Mouse (Mus musculus) megakaryocyte progenitor cell, adult 5-6 weeks (primary cell): ENCODE results near the gene Wdr63. TPM values are rescaled to one million over a fixed set of nuclear protein-coding genes. Genes with fewer than 3 reads are reported as not detected.

Source experiments
- ATAC-seq: replicated peaks from 2 replicates; pipeline ENCODE4 v1.8.0; 2016; ENCODE audit warnings: mild to moderate bottlenecking, moderate TSS enrichment, inconsistent platforms; ENCODE audit not compliant: poor library complexity
- total RNA-seq, 2 experiments: library from RNA; stranded (forward) in 1 of 2; stranded (reverse) in 1 of 2; fragments of 157-497, 149-512 nt in 1 of 2; fragments of 200-1000 nt in 1 of 2; gene quantifications; 2 replicates each; pipeline versions ENCODE4 v1.2.3 to v1.2.4; 2015 to 2017

Gene Wdr63
- total RNA-seq, 2 experiments from 2014 or later, result not detected

- no peak for ATAC-seq
Measured at GRCm38 (mm10) chr3:146122807-146123463, 15.0 kb upstream of the Wdr63 start.

GRCm38 (mm10) chr3:146122125-146122420, 14.1 kb upstream of the Wdr63 start:
- no peak for ATAC-seq

GRCm38 (mm10) chr3:146121310-146122124, 13.6 kb upstream of the Wdr63 start:
- ATAC-seq, result peak; percentile 54

GRCm38 (mm10) chr3:146117997-146118457, 10.1 kb upstream of the Wdr63 start:
- peak; percentile 71 for ATAC-seq

GRCm38 (mm10) chr3:146117258-146117996, 9.5 kb upstream of the Wdr63 start, which contains the start of gene Mcoln3:
Gene Mcoln3, plus strand, starts transcription at chr3:146117450.
- peak; percentile 2; the same call in 1 of the 2 replicates for ATAC-seq

GRCm38 (mm10) chr3:146110916-146111315, 3.0 kb upstream of the Wdr63 start:
- no peak for ATAC-seq

GRCm38 (mm10) chr3:146110358-146110757, 2.4 kb upstream of the Wdr63 start:
- ATAC-seq, result peak; percentile 36

GRCm38 (mm10) chr3:146108945-146109344, 1.0 kb upstream of the Wdr63 start:
- 0 out of 2 replicates have a peak, but pooled peaks have one; percentile 15 for ATAC-seq

- peak; percentile 62 for ATAC-seq
Measured at GRCm38 (mm10) chr3:146107116-146107849, 647 bp downstream of the Wdr63 start.

- ATAC-seq, result peak; percentile 60; the same call in 1 of the 2 replicates
Measured at GRCm38 (mm10) chr3:146102049-146102448, 5.9 kb downstream of the Wdr63 start.

- ATAC-seq, result no peak
Measured at GRCm38 (mm10) chr3:146099925-146100324, 8.0 kb downstream of the Wdr63 start.

- no peak for ATAC-seq
Measured at GRCm38 (mm10) chr3:146097861-146098260, 10.1 kb downstream of the Wdr63 start.

GRCm38 (mm10) chr3:146096986-146097385, 10.9 kb downstream of the Wdr63 start:
- peak; percentile 36; the same call in 1 of the 2 replicates for ATAC-seq

- no peak for ATAC-seq
Measured at GRCm38 (mm10) chr3:146095066-146095465, 12.9 kb downstream of the Wdr63 start.

GRCm38 (mm10) chr3:146090988-146091657, 16.8 kb downstream of the Wdr63 start:
- no peak for ATAC-seq

GRCm38 (mm10) chr3:146080241-146080640, 27.7 kb downstream of the Wdr63 start:
- no peak for ATAC-seq

- peak; percentile 78 for ATAC-seq
Measured at GRCm38 (mm10) chr3:146072780-146073179, 35.1 kb downstream of the Wdr63 start.

- ATAC-seq, result no peak
Measured at GRCm38 (mm10) chr3:146069276-146069675, 38.7 kb downstream of the Wdr63 start.

- no peak for ATAC-seq
Measured at GRCm38 (mm10) chr3:146063146-146063545, 44.8 kb downstream of the Wdr63 start.

GRCm38 (mm10) chr3:146059356-146059926, 48.5 kb downstream of the Wdr63 start:
- peak; percentile 39; the same call in 1 of the 2 replicates for ATAC-seq
